Mouse (Mus musculus): ENCODE results near the gene Cyth1. TPM values are rescaled to one million over a fixed set of nuclear protein-coding genes. Genes with fewer than 3 reads are reported as not detected.

Cyth1 gene
- polyA plus RNA-seq, 1 experiment = 19.6 TPM

DNA sequence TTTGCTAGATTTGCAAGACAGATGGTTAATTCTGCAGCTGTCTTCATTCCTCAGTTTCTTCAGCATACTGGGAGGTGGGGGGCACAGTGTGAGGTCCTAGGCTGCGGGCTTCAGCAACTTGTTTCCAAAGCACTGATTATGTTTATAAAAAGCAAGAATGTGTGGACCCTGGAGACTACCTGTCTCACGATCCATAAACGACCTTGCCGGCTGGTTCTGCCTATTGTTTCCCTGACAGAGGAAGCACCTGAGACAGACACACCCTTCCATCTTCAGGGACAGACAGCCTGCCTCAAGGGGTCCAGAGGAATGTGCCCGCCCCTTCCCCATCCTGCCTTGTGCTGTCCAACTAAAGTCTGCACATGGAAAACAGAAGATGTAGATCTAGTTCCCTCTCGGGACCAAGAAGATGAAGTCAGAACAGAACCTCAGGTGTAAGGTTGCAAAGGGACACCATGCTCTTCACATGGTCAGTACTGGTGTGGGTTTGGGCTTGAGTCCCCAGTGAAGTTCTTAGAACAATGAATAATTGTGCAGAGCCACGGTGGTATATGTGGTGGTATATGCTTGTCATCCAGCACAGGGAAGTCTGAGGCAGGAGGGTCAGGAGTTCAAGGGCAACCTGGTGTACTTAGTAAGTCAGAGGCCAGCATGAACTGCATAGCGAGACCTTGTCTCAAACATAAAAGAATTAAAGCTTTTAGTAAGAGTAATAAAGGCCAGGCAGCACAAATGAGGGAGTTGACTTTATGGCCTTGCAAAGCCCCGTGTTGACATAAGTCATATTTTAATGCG lies 107.4 kb downstream of the Cyth1 start:
- no peaks in the 10 kb centered on the region for H3K27me3 ChIP-seq (ENCODE audit: control insufficient read depth, insufficient read depth, low read length)
- peaks cover 2% of the 10 kb centered on the region; the same call in 1 of the 2 replicates for H3K4me1 ChIP-seq (ENCODE audit: control insufficient read depth, insufficient read depth, insufficient read length, low read length)
- no peaks in the 10 kb centered on the region for H3K36me3 ChIP-seq (ENCODE audit: control insufficient read depth, insufficient read depth, low read length)
- H3K27ac ChIP-seq (ENCODE audit: insufficient read depth, low read depth, low read length) = no peak overlapping the region
- no peak for TF ChIP-seq CTCF (IDR thresholded peaks at IDR 0.05; ENCODE audit: extremely low read depth, insufficient read length, insufficient replicate concordance, low read depth, low read length)
- TF ChIP-seq POLR2A (IDR thresholded peaks at IDR 0.05; ENCODE audit: low read depth, low read length) = no peak
- 48% methylated on average over 10 of the region's 10 CpGs for WGBS
- H3K4me3 ChIP-seq (ENCODE audit: low read depth, low read length) = no peak overlapping the region

DNA sequence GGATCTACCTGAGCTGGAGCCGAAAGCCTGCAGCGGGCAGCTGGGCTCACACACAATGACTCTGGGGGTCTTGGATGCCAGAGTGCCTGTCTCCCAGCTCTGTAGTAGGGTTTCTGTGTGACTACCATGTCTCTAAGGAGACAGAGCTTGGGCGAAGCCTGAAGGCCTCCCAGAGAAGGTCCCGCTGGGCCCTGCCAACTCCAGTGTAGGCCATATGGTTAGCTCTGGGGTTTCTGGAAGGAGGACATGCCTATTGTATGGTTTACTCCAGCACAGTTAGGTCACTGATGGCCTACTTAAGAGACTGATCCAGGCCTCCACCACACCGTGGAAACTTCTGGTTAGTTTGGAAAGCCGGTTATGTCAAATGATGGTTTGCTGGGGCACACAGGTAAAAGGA lies 110.0 kb downstream of the Cyth1 start:
- Histone ChIP-seq H3K4me1 (ENCODE audit: control insufficient read depth, insufficient read depth, insufficient read length, low read length) (peaks cover 12% of the 10 kb centered on the region), H3K4me3 (ENCODE audit: low read depth, low read length) (no peak overlapping the region), H3K27ac (ENCODE audit: insufficient read depth, low read depth, low read length) (no peak overlapping the region), H3K27me3 (ENCODE audit: control insufficient read depth, insufficient read depth, low read length) (no peaks in the 10 kb centered on the region), H3K36me3 (ENCODE audit: control insufficient read depth, insufficient read depth, low read length) (no peaks in the 10 kb centered on the region)
- WGBS = 98% methylated on average over 6 of the region's 6 CpGs
- no peak for TF ChIP-seq POLR2A (IDR thresholded peaks at IDR 0.05; ENCODE audit: low read depth, low read length)
- TF ChIP-seq CTCF (IDR thresholded peaks at IDR 0.05; ENCODE audit: extremely low read depth, insufficient read length, insufficient replicate concordance, low read depth, low read length) = no peak

DNA sequence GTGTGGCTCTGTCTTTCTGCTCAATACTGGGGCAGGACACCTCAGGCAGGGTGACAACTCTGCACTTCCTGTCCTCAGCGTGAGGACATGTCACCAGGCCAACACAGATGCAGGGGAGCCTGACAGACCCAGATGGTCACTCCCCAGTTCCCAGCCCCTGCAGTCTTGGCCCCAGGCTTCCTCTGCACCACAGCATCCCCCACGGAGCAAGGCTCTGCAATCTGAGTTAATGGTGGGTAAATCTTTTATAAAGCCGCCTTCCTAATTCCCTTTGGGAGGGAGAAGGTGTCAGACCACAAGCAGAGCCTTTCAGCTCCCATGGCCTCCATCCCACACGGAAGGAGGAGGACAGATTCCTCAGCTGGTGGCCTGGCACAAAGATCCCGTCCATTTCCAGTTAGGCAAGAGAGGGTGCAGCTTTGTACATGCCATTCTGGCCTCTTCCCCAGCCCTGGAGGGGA lies 112.2 kb downstream of the Cyth1 start:
- H3K27me3 ChIP-seq (ENCODE audit: control insufficient read depth, insufficient read depth, low read length) = no peaks in the 10 kb centered on the region
- H3K36me3 ChIP-seq (ENCODE audit: control insufficient read depth, insufficient read depth, low read length) = no peaks in the 10 kb centered on the region
- H3K4me3 ChIP-seq (ENCODE audit: low read depth, low read length) = no peak overlapping the region
- peaks cover 17% of the 10 kb centered on the region for H3K4me1 ChIP-seq (ENCODE audit: control insufficient read depth, insufficient read depth, insufficient read length, low read length)
- 77% methylated on average over 5 of the region's 5 CpGs for WGBS
- TF ChIP-seq CTCF (IDR thresholded peaks at IDR 0.05; ENCODE audit: extremely low read depth, insufficient read length, insufficient replicate concordance, low read depth, low read length) (no peak), POLR2A (IDR thresholded peaks at IDR 0.05; ENCODE audit: low read depth, low read length) (no peak)
- no peak overlapping the region for H3K27ac ChIP-seq (ENCODE audit: insufficient read depth, low read depth, low read length)

DNA sequence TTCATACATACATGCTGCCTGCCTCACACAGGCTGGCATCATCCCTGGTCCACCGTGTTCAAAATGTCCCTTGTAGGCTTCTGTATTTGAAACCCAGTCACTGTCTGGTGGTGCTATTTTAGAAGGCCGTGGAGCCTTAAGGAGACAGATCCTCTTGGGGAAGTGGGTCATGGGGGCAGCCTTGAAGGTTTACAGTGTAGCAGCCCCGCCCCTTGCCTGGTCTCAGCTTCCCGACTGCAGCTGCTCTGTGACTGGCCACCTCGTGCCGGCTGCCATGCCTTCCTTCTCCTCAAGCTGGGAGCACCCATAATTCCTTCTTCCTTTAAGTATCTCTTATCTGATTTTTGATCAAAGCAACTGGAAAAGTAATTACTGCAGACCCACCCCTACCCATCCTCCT lies 113.1 kb downstream of the Cyth1 start:
- Histone ChIP-seq H3K27me3 (ENCODE audit: control insufficient read depth, insufficient read depth, low read length) (no peaks in the 10 kb centered on the region), H3K4me1 (ENCODE audit: control insufficient read depth, insufficient read depth, insufficient read length, low read length) (peaks cover 17% of the 10 kb centered on the region), H3K4me3 (ENCODE audit: low read depth, low read length) (no peak overlapping the region), H3K36me3 (ENCODE audit: control insufficient read depth, insufficient read depth, low read length) (no peaks in the 10 kb centered on the region), H3K27ac (ENCODE audit: insufficient read depth, low read depth, low read length) (no peak overlapping the region)
- TF ChIP-seq POLR2A (IDR thresholded peaks at IDR 0.05; ENCODE audit: low read depth, low read length) (no peak), CTCF (IDR thresholded peaks at IDR 0.05; ENCODE audit: extremely low read depth, insufficient read length, insufficient replicate concordance, low read depth, low read length) (no peak)
- WGBS = 40% methylated on average over 6 of the region's 6 CpGs

DNA sequence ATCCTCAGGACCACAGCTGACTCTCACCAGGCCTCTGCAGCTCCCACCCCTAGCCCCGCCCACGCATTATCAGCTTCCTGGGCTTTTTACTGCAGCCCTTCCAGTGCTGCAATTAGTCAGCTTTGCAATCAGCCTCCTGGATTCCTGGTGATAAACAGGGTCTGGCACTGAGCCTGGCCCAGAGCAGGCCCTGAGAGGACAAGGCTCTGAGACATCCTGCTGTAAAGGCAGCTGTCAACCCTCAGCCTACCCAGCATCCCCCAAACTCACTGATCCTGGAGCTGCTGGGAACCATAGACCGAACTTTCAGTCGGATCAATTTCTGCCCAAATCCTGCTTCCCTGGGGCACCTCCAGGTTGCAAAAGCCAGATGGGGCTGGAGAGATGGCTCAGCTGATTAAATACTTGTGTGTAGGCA lies 114.6 kb downstream of the Cyth1 start:
- H3K27ac ChIP-seq (ENCODE audit: insufficient read depth, low read depth, low read length) = no peak overlapping the region
- WGBS = 22% methylated on average over 4 of the region's 4 CpGs
- peaks cover 19% of the 10 kb centered on the region for H3K4me1 ChIP-seq (ENCODE audit: control insufficient read depth, insufficient read depth, insufficient read length, low read length)
- H3K27me3 ChIP-seq (ENCODE audit: control insufficient read depth, insufficient read depth, low read length) = no peaks in the 10 kb centered on the region
- no peaks in the 10 kb centered on the region for H3K36me3 ChIP-seq (ENCODE audit: control insufficient read depth, insufficient read depth, low read length)
- TF ChIP-seq POLR2A (IDR thresholded peaks at IDR 0.05; ENCODE audit: low read depth, low read length) (no peak), CTCF (IDR thresholded peaks at IDR 0.05; ENCODE audit: extremely low read depth, insufficient read length, insufficient replicate concordance, low read depth, low read length) (no peak)
- H3K4me3 ChIP-seq (ENCODE audit: low read depth, low read length) = no peak overlapping the region

DNA sequence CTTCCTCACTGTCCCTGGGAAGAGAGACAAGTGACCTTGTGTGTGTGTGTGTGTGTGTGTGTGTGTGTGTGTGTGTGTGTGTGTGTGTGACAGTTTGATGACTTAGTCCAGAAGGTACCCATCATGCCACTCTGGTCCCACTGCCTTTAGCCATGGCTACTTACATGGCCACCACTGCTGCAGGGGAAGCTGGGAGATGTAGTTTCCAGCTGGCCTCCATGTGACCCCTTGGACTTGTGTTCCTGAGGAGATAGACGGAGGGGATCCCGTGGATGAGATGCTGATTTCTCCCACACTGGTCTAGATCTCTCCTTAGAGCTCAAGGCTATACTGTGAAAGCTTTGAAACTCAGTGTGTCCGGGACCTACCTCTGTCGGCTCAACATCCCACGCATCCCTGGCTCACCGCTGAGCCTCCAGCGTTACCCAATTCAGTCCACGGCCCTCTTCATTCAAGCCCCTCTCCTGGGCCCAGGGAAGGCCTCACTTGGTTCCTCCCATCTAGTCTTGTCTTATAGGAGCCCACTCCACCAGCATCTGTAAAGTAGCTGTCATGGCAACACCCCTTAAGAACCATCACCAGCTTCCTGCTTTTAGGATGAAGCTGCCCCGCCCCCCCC lies 115.2 kb downstream of the Cyth1 start:
- no peaks in the 10 kb centered on the region for H3K36me3 ChIP-seq (ENCODE audit: control insufficient read depth, insufficient read depth, low read length)
- TF ChIP-seq CTCF (IDR thresholded peaks at IDR 0.05; ENCODE audit: extremely low read depth, insufficient read length, insufficient replicate concordance, low read depth, low read length) (no peak), POLR2A (IDR thresholded peaks at IDR 0.05; ENCODE audit: low read depth, low read length) (no peak)
- H3K4me3 ChIP-seq (ENCODE audit: low read depth, low read length) = no peak overlapping the region
- H3K27me3 ChIP-seq (ENCODE audit: control insufficient read depth, insufficient read depth, low read length) = no peaks in the 10 kb centered on the region
- 54% methylated on average over 9 of the region's 9 CpGs for WGBS
- H3K27ac ChIP-seq (ENCODE audit: insufficient read depth, low read depth, low read length) = no peak overlapping the region
- peaks cover 19% of the 10 kb centered on the region for H3K4me1 ChIP-seq (ENCODE audit: control insufficient read depth, insufficient read depth, insufficient read length, low read length)

DNA sequence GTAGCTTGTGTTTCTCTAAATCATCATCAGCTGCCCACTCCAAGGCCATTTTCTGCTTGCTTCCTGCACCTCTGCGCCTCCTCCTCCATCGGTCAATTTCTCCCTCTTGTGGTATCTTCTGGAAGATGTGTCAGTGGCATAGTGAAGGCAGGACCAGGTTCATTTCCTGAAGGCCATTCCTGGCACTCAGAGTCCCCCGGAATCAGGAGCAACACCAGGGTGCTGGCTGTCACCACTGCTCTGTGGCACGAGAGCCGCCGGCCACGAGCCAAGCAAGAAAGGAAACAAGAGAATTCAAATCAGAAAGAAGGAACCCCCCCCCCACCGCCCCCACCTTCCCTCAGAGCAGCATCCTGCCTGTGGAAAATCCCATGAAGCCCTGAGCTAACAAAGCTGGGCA lies 116.3 kb downstream of the Cyth1 start:
- Histone ChIP-seq H3K4me1 (ENCODE audit: control insufficient read depth, insufficient read depth, insufficient read length, low read length) (peaks cover 19% of the 10 kb centered on the region), H3K27me3 (ENCODE audit: control insufficient read depth, insufficient read depth, low read length) (no peaks in the 10 kb centered on the region), H3K36me3 (ENCODE audit: control insufficient read depth, insufficient read depth, low read length) (no peaks in the 10 kb centered on the region), H3K27ac (ENCODE audit: insufficient read depth, low read depth, low read length) (no peak overlapping the region), H3K4me3 (ENCODE audit: low read depth, low read length) (no peak overlapping the region)
- no peak for TF ChIP-seq CTCF (IDR thresholded peaks at IDR 0.05; ENCODE audit: extremely low read depth, insufficient read length, insufficient replicate concordance, low read depth, low read length)
- TF ChIP-seq POLR2A (IDR thresholded peaks at IDR 0.05; ENCODE audit: low read depth, low read length) = no peak
- 71% methylated on average over 8 of the region's 8 CpGs for WGBS
